In the genomic region with DNA sequence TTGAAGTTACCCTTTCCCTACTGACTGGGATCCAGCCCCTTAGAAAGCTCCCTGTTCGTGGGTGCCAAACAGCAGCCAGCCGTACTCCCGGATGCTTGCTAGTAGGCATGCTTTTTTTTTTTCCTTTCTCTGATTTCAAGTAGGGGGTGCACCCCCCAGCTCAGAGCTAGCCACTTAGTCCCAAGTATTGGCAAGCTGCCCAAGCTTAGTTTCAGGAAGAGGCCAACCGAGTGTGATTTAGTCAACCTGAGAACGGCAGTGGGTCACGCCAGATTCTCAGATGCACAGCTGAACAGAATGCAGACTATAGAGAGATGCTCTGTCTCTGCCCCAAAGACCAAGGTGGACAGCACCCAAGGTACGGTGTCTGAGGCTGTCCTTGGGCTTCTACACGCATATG, we compare ENCODE assay signal across 14 mouse cellular contexts. TPM values are rescaled to one million over a fixed set of nuclear protein-coding genes. Genes with fewer than 3 reads are reported as not detected.
DNase-seq lines count a peak whose midpoint lies in the region; ATAC-seq lines count a peak whose summit lies in the region.
"Had no signal": no experiment of that assay in that cellular context is flagged by ENCODE, and none has a peak within 500 bp of the region (broad histone marks: within the 10 kb centered on the region; RNA-seq: fewer than 3 reads in every experiment).

No protein-coding gene starts in this region.

- H3K27ac ChIP-seq in forebrain, embryonic 14.5 days (ENCODE audit: low read depth, low read length) = no peak overlapping the region
- no peak overlapping the region for H3K27ac ChIP-seq in forebrain, embryonic 12.5 days
- no peak overlapping the region for H3K27ac ChIP-seq in embryonic facial prominence, embryonic 15.5 days (replicated peaks)
- H3K27ac ChIP-seq: hindbrain, embryonic 12.5 days; liver, embryonic 15.5 days had no signal

- H3K27me3 ChIP-seq in forebrain, embryonic 14.5 days (replicated peaks; ENCODE audit: control insufficient read depth, insufficient read depth, low read length) = no peaks in the 10 kb centered on the region
- no peaks in the 10 kb centered on the region for H3K27me3 ChIP-seq in forebrain, embryonic 12.5 days
- H3K27me3 ChIP-seq in embryonic facial prominence, embryonic 15.5 days = no peaks in the 10 kb centered on the region
- H3K27me3 ChIP-seq: hindbrain, embryonic 12.5 days; liver, embryonic 15.5 days had no signal

- DNase-seq in forebrain, embryonic 14.5 days (ENCODE audit: low spot score) = peak; percentile 39
- peak; percentile 20 to 27 for DNase-seq in lung, adult 18-20 months
- DNase-seq in lung, postnatal 14 days = no peak
- peak; percentile 10 for DNase-seq in lung, postnatal 25 days (ENCODE audit: low spot score)
- DNase-seq in spleen, postnatal 14 days (ENCODE audit: low spot score in 2 of 2) = no peak
- no peak for DNase-seq in right cerebral cortex, postnatal 4 days
- DNase-seq: cerebellum, adult 11-12 months; cerebellum, postnatal 36 days; heart, adult 18-20 months had no signal

- no peaks in the 10 kb centered on the region for H3K9me3 ChIP-seq in forebrain, embryonic 14.5 days (replicated peaks; ENCODE audit: control insufficient read depth, low read length)
- no peaks in the 10 kb centered on the region for H3K9me3 ChIP-seq in forebrain, embryonic 12.5 days
- H3K9me3 ChIP-seq in embryonic facial prominence, embryonic 15.5 days (replicated peaks) = no peaks in the 10 kb centered on the region
- H3K9me3 ChIP-seq: hindbrain, embryonic 12.5 days; liver, embryonic 15.5 days had no signal

- H3K36me3 ChIP-seq in forebrain, embryonic 14.5 days (ENCODE audit: control insufficient read depth, insufficient read depth, low read length) = no peaks in the 10 kb centered on the region; the same call in 1 of the 2 replicates
- H3K36me3 ChIP-seq in forebrain, embryonic 12.5 days (replicated peaks) = no peaks in the 10 kb centered on the region
- H3K36me3 ChIP-seq in embryonic facial prominence, embryonic 15.5 days = no peaks in the 10 kb centered on the region
- H3K36me3 ChIP-seq: hindbrain, embryonic 12.5 days; liver, embryonic 15.5 days had no signal

- H3K9ac ChIP-seq in forebrain, embryonic 14.5 days (ENCODE audit: low read length) = no peak overlapping the region
- H3K9ac ChIP-seq in forebrain, embryonic 12.5 days = no peak overlapping the region
- no peak overlapping the region for H3K9ac ChIP-seq in embryonic facial prominence, embryonic 15.5 days
- H3K9ac ChIP-seq: hindbrain, embryonic 12.5 days; liver, embryonic 15.5 days had no signal

- H3K4me3 ChIP-seq in forebrain, embryonic 14.5 days (ENCODE audit: low read depth, low read length) = no peak overlapping the region
- H3K4me3 ChIP-seq in forebrain, embryonic 12.5 days (replicated peaks) = no peak overlapping the region
- no peak overlapping the region for H3K4me3 ChIP-seq in embryonic facial prominence, embryonic 15.5 days (replicated peaks)
- H3K4me3 ChIP-seq: hindbrain, embryonic 12.5 days; liver, embryonic 15.5 days had no signal

- no peak overlapping the region for H3K4me2 ChIP-seq in forebrain, embryonic 14.5 days (ENCODE audit: low read length)
- H3K4me2 ChIP-seq in forebrain, embryonic 12.5 days = no peak overlapping the region
- no peak overlapping the region for H3K4me2 ChIP-seq in embryonic facial prominence, embryonic 15.5 days (replicated peaks)
- H3K4me2 ChIP-seq: hindbrain, embryonic 12.5 days; liver, embryonic 15.5 days had no signal

- peaks cover 5% of the 10 kb centered on the region; the same call in 1 of the 2 replicates for H3K4me1 ChIP-seq in forebrain, embryonic 14.5 days (ENCODE audit: control insufficient read depth, insufficient read depth, low read length)
- H3K4me1 ChIP-seq in forebrain, embryonic 12.5 days = peaks cover 8% of the 10 kb centered on the region; the same call in 1 of the 2 replicates
- H3K4me1 ChIP-seq in embryonic facial prominence, embryonic 15.5 days = peaks cover 10% of the 10 kb centered on the region
- H3K4me1 ChIP-seq: liver, embryonic 15.5 days had no signal

- no peak for ATAC-seq in forebrain, embryonic 14.5 days
- no peak for ATAC-seq in forebrain, embryonic 12.5 days (ENCODE audit: low FRiP score)
- 0 out of 2 replicates have a peak, but pooled peaks have one; percentile 3 for ATAC-seq in embryonic facial prominence, embryonic 15.5 days (ENCODE audit: insufficient number of reproducible peaks, low FRiP score, low TSS enrichment, low read depth)
- ATAC-seq: forebrain, embryonic 16.5 days had no signal

- 53% methylated on average over 8 of the region's 8 CpGs for WGBS in forebrain, embryonic 14.5 days
- 77% methylated on average over 8 of the region's 8 CpGs for WGBS in forebrain, embryonic 12.5 days
- WGBS in embryonic facial prominence, embryonic 15.5 days = 38% methylated on average over 8 of the region's 8 CpGs

RNA-seq across cellular contexts. Expression of a gene that starts 21.1 kb away (rescaled TPM):
- polyA plus RNA-seq in forebrain, embryonic 14.5 days (2014; fragmentation: Nextera tagmentation; extraction: Ambion mirVana) = 32.8 and 35.4 TPM in 2 replicates
- polyA plus RNA-seq in forebrain, embryonic 12.5 days (2016; fragmentation: Nextera tagmentation; extraction: Ambion mirVana) = 17.1 and 20.0 TPM in 2 replicates
- polyA plus RNA-seq in embryonic facial prominence, embryonic 15.5 days (2015; fragmentation: Nextera tagmentation; extraction: Ambion mirVana) = 35.6 and 42.6 TPM in 2 replicates

Comparison
In these comparisons a context has a peak if more than half of its experiments do, and no peak if none do; other contexts are left out.
1. DNase-seq: peak in forebrain, embryonic 14.5 days (single experiment), lung, adult 18-20 months (2 of 2) and lung, postnatal 25 days (single experiment); none in lung, postnatal 14 days (single experiment), spleen, postnatal 14 days (0 of 2) and right cerebral cortex, postnatal 4 days (single experiment).